Mouse (Mus musculus): ENCODE results near the gene Gdpd2.

The Gdpd2 gene

GRCm38 (mm10) chrX:100777655-100778234 lies 48.1 kb downstream of the Gdpd2 start:
- in situ Hi-C loops (cut with MboI, MseI): no loop called here

DNA sequence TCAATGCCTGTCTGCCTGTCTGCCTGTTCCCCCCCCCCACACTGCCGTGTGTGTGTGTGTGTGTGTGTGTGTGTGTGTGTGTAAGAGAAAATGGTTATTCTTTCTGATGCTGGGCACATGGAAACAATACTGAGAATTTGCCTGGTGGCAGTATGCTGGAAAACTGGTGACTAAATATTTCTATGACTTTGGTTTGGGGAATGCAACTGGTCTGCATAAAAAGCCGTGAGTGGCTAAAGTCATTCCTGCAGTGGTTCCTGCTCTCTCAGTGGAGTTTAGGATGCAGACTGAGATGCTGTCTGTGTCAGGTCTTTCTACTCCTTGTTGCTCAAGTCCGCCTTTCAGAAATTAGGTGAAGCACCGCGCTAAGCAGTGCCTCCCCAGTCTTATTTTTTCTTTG lies 48.7 kb downstream of the Gdpd2 start:
- in situ Hi-C loops (cut with MboI, MseI): no loop called here

All from T-helper 1 cell (primary cell).